Mouse (Mus musculus): Measurements from ENCODE around the gene Akna. TPM values are rescaled to one million over a fixed set of nuclear protein-coding genes. Genes with fewer than 3 reads are reported as not detected.

Akna gene
- total RNA-seq, 2 experiments from 2014 or later: 3.5 to 7.3 TPM

DNA sequence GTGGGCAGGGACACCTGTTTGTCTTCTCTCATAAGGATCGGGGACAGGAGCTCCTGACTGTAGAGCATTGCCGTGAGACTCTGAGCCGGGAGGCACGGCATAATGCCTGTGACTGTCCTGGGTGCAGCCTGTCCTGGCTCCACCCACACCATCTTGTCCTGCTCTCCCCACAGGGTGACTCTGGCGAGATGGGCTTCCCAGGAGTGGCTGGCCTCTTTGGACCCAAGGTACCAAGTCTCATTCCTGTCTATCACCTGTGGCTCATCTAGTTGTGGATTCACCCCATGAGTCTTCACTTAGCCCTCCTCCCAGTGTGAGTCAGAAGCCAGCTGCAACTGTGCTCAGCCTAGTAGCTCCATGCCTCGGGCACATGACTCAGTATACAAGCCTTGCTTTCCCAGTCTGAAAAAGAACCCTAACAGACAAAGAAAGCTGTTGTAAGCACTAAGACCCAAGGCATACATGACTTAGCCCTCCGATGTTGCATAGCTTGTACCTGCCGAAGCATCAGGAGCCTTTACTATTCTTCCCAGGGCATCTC is 79.8 kb downstream of the Akna start:
- DNase-seq: no peak

DNA sequence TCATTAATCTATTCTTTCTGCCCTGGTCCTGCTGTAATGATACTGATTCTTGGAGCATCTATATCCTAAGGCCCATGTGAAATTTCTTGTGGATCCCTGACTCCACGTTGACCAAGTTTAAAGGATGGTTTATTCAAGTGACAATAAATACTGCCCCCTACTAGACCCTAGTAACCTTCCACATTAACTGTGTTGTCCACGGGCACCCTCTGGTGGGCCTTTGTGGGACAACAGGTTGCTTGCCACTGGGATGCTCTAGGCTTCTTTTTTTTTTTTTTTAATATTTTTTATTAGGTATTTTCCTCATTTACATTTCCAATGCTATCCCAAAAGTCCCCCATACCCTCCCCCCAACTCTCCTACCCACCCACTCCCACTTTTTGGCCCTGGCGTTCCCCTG is 83.6 kb downstream of the Akna start:
- peak; percentile 37 to 88 for DNase-seq

Other genes with a start within 250 kb of the Akna start
- gene Ambp, start 248.6 kb downstream of the Akna start, total RNA-seq (2021): not detected
- not detected for gene Kif12, start 231.2 kb downstream of the Akna start, total RNA-seq (2021)
- gene Col27a1, start 189.3 kb downstream of the Akna start, total RNA-seq (2021): 1 to 10 TPM; 1.1 to 1.6 TPM
- 1 to 10 TPM in 1 of 2 experiments, under 1 TPM in 1; 0.84 to 3.7 TPM for gene Orm1, start 58.8 kb downstream of the Akna start, total RNA-seq (2021)
- 1 to 10 TPM; 2.2 to 3.1 TPM for gene Orm3, start 47.2 kb downstream of the Akna start, total RNA-seq (2021)
- gene Orm2, start 40.9 kb downstream of the Akna start, total RNA-seq (2021): under 1 TPM in 1 of 2 experiments, not detected in 1; 0.82 TPM
- gene Whrn, start 92.6 kb upstream of the Akna start, total RNA-seq (2021): 10 to 100 TPM; 15.2 to 23.6 TPM
- 100 to 1,000 TPM; 143 to 157 TPM for gene Atp6v1g1, start 141.4 kb upstream of the Akna start, total RNA-seq (2021)
- gene Tmem268, start 155.4 kb upstream of the Akna start, total RNA-seq (2021): 10 to 100 TPM; 13.8 to 14.5 TPM
- not detected for gene Gm11213, start 201.9 kb upstream of the Akna start, total RNA-seq (2021)
- gene Tex48, start 219.1 kb upstream of the Akna start, total RNA-seq (2021): not detected